Mouse (Mus musculus): ENCODE results near the gene Phf21b.
A peak's percentile ranks its signal among the peaks of the same experiment; 100 is the strongest.
"Not testable (repeated sequence)": the region's sequence is repeated elsewhere in the genome, so short reads cannot be mapped to it uniquely, and the experiment has no call there.

Phf21b gene

DNA sequence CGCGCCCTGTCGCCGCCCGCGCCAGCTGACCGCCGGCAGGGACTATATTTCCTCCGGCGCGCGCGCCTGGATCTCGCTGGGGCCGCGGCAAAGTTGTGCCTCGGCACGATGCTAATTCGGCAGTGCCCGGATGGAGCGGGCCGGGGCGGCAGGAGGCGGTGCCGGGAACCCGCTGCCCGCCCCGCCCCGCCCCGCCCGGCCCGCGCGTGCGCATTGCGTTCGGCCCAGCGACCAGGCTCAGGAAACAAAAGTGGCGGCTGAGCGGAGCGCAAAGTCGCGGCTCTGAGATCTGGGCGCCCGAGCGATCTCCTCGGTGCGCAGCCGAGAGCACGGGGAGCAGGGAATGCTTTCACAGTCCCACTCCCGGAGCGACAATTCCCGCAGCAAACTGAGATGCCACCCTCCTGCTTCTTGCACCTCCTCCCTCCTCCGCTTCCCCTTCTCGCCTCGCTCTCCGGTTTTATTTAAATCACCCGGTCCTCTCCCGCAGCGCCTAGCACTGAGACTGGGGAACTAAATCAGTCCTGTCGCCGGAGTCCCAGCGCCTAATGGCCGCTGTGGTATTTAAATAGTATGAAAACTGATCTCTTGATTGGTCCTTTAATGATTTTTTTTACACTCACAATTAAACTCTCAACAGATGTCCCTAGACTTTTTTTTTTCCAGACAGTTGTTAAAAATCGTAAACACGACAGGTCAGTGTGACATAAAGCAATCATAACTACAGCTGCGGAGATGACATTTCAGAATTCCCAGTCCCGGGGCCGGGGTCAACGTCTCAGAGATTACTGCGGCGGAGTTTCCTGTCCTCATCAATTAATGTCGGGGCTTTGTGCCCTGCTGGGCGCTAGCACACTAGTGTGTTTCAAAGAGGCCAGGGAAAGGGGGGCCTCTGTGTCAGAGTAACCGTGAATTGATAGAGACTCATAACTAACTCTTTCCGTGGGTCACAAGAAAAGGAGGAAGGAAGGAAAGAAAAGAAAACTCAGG, at the start of gene Phf21b:
Gene Phf21b, minus strand, starts transcription at position 44 of the 990 bp plus-strand sequence.
- peak; percentile 76 for DNase-seq (ENCODE audit: low spot score)

DNA sequence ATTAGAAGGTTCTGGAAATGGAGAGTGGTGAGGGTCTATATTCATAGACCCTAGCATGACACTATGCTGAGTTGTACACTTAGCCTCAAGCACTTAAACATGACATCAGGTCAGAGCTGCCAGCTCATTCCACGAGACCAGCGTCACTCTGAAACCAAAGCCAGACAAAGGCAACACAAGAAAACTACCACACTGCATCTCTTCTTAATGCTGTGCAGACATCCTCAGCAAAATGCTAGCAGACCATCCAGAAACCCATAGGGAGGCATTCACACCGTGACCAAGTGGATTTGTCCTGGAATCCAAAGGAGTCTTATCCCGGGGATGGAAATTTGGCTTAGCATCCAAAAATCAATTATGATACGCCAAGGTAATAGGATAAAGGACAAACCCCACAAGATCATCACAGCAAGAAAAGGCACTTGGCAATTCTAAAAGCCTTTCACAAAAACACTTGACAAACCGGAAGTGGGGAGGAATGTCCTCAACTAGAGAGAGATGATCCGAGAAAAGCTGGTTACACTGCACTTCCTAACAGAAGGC, 48.1 kb upstream of the Phf21b start:
- DNase-seq (ENCODE audit: low spot score), result no peak

DNA sequence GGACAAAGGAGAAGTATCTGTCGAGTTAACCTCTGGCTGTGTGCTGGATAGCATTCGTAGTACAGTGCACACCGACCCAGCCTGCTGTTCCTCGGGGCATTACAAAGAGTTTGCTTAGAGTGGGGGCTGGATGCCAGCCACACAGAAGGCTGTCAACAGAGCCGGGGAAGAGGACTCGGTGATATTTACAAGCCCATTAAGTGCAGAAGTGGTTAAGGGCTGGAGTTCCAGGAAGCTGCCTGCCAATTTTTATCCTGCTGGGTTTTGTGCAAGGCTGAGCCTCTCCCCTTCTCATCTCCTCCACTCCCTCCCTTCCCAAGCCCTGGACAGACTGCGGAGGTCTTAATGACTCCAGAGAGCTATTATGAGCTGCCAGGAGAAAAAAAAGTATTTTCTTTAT, 42.2 kb upstream of the Phf21b start:
- DNase-seq (ENCODE audit: low spot score), result no peak

DNA sequence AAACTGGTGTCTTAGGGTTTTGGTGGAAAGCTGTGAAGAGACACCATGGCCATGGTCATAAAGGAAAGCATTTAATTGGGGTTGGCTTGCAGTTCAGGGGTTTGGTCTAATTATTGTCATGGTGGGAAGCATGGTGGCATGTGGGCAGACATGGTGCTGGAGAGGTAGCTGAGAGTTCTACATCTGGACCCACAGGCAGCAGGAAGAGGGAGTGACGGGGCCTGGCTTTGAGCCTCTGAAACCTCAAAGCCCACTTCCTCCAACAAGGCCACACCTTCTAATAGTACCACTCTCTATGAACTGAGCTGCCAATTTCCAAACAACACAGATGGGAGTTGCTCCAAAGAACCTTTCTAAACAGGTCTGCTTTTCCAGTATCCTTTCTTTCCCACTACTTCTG, 40.8 kb upstream of the Phf21b start:
- DNase-seq (ENCODE audit: low spot score), result no peak

DNA sequence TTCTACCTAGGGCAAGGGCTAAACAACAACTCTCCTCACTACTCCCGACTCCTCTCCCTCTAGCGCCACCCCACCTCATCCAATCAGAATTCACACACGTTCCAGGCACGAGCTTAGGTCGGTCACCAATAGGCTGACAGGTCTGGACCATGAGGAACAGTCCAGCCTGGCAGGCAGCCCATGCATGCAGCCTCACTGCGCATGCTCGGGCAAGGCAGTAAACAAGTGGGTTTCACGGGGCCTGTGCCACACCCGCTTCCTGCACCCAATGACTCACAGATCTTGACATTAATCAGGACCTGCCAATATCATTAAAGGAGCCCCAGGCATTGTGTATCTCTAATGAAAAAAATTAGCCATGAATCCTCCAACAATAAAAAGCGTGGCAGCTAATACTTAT, 40.4 kb upstream of the Phf21b start:
- not testable (repeated sequence) for DNase-seq (ENCODE audit: low spot score)

DNA sequence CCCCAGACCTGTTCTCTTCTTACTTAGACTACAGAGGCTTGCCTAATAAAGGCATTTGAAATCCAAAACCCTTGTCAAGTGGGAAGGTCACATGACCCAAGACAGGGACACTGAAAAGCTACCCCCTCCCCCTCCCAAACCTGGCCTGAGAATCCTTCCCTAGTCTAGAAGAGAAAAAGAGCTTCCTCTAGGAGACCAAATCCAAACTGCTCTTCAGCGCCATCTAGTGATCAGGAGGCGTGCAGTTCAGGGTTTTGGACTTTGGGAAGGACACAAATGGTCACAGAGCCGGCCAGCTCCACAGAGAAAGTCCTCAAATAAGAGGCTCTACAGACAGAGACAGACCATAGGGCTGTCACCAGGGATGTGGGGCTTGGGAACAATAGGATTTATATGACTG, 35.8 kb upstream of the Phf21b start:
- DNase-seq (ENCODE audit: low spot score), result peak; percentile 60

DNA sequence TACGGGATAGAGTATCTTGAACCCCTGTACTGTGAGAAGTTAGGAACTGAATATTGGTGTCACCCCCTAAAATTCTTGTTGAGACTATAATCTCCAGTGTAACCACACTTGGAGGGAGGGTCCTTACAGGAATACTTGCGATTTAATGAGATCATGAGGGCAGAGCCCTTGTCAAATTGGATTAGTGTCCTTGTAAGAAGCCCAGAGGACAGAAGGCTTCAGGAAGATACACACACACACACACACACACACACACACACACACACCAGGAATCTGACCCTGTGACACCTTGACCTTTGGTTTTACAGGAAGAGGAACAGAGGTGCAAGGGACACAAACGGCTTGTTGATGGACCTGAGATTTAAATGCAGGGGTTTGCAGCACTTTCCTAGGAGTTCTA, 35.4 kb upstream of the Phf21b start:
- no peak for DNase-seq (ENCODE audit: low spot score)

DNA sequence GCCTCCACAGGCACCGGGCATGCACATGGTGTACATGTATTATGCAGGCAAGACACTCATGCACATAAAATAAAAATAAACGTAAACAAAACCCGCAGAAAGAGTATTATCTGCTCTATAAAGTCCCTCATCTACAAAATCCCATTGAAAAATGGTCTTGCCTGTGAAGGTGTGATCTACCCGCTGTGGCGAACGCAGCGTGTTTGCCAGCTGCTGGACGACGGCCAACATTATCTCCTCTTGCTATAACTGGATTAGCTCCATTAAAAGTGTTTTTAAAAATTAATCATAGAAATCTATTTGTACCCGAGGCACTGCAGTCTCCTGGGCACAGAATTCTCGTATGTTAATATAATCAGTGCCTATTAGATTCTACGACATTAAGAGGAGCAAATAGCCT, 32.2 kb upstream of the Phf21b start:
- DNase-seq (ENCODE audit: low spot score), result no peak

DNA sequence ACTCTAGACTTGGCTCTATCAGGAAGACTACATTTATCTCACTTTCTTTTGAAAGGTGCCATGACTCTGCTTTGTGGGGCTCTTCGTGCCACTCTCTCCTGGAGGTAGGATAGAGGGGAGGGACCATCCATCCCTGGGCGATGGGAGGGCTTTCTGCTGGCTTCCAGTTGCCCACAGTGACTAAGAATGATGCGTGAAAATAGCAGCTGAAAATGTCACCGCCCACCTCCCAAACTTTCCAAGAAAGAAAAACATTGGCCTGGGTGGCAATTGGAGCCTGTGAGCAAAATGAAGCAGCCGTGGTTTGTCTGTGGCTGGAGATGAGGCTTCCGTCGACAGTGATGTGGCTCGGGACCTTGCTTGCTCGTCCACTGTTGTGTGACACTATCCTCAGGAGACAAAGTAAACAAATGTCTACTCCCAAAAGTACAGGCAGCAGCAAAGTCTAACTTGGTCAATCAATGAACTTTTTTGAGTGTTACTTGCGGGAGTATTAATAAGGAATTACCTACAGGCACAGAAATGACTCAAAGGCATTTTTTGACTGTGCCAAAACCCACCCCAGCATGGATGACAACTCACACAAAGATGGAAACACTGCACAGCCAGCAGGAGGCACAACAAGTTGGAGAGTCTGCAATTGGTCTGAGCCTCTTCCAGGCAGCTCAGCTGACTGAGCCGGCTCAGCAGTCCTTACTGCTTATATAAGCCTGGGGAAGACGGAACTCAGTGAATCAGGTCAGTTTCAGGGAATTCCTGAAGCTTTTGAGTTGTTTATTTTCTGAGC, 21.4 kb upstream of the Phf21b start:
- DNase-seq (ENCODE audit: low spot score), result no peak

DNA sequence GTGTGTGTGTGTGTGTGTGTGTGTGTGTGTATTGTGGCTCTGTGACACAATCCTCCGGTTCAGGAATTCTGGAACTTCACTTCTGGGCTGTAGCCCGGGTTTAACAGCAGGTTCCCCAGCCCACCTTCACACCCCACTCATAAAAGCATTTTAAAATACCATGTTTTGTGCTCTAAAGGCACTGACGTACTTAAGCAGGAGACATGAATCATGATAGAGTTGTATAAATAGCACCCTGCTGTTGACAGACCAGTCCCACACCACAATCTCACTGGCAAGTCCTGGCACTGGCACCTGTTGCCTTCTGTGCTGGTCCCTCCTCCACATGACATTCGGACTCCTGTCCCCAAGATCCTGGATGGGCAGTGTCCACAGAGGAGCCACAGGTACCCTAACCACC, 18.0 kb upstream of the Phf21b start:
- DNase-seq (ENCODE audit: low spot score), result no peak

DNA sequence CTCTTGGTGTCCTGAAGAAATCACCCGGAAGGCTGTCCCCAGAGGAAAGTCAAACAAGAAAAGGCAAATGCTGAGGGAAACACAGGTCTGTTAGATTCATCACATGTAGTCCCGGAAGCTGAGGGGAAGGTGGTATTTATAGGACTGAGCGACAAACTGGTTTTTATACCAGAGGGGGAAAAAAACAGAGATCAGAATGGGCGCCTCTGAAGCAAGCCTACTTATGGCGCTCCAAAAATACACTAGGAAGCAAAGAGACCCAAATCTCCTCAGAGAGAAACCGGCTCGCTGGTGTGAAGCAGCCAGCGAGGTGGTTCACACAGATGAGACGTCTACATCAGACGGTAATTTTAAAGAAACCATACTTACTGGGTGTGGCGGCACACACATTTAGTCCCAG, 17.2 kb upstream of the Phf21b start:
- DNase-seq (ENCODE audit: low spot score), result no peak

DNA sequence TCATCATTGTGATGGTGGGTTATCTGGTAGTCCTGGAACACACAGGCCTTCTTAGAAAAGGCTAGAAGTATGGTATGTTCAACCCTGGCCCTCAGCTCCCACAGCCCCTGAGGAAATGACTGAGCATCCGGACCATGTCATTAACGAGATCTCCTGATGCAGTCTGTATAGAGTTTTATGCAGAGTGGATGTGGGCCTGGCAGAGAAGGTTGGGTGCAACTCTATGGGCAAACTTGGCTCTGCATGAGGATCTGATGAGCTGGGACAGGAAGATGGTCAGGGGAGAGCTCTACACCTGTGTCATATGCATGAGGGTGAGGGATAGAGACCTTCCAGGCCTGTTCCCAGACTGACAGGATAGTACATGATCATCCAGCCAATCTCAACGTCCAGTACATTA, 16.0 kb upstream of the Phf21b start:
- DNase-seq (ENCODE audit: low spot score), result no peak

DNA sequence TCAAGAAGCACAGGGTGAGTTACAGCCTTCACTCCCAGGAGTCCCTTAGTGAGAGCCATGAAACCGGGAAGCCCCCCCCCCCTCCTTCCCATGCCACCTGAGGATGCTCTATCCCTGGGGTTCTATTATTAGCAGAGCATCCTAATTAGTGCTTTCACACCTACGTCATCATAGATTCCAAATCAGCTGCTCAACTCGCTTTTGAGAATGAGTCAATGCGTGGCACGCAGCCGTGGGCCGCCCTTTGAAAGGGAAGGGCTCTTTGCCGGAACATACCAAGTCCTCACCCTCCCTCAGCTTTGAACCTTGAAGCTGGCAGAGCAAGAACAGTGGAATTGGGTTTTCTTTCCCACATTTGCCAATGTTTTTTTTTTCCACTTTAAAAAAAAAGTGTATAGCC, 6.1 kb upstream of the Phf21b start:
- no peak for DNase-seq (ENCODE audit: low spot score)

DNA sequence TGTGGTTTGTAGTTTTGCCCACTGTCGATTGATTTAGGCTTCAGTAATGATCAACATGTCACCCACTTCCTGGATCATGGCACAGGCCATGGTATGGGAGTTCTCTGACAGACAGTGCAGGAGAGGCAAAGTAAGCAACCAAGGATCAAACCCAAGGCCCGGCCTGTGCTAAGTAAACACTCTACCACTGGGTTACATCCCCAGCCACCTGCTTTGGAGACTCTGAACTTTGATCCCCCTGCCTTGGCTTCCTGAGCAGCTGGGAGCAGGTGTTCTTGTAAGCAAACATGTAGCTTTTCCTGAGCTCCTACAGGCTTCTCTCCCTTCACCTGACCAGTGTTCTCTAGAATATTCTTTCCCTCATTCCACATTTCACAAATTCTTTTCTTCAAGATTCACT, 1.8 kb upstream of the Phf21b start:
- DNase-seq (ENCODE audit: low spot score), result no peak

DNA sequence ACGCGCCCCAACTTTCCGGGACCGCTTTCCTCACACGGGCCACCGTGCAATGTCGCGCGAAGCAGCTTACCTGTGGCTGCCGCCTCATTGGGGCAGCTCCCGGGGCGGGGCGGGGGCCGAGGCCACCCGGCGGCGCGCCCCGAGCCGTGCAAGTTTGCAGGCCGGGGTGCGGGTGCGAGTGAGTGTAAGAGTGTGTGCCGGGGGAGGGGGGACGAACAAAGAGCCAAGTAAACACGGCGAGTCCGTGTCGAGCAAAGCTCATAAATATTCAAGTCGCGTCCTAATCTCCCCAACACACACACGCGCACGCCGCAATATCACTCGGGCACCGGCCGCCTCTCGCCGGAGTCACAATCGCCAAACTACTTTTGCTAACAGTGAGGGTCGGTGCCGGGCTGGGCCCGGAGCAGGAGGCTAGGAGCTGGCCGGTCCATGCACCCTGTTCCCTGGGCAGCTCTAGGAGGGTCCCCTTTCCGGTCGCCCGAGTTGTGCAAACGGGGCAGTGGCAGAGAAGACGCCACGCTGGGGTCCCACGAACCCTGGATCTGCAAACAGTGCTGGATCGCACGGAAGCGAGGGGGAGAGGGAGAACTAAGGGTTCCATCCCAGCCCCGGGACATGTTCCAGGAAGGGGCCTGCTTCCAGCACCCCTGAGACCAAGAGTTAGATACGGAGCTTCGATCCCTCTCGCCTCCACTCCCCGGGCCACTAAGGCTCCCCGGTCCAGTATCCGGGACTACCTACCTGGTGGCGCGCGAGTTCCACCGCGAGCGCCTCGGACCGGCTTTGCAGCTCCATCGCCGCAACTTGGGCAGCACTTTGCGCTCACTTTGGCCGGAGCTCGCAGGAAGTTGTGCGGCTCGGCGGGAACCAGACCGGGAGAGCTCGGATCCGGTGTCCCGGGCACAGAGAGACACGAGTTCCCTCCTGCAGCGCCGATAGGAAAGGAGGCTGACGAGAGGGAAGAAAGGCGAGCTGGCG, 638 bp downstream of the Phf21b start:
- peak; percentile 36 for DNase-seq (ENCODE audit: low spot score)

DNA sequence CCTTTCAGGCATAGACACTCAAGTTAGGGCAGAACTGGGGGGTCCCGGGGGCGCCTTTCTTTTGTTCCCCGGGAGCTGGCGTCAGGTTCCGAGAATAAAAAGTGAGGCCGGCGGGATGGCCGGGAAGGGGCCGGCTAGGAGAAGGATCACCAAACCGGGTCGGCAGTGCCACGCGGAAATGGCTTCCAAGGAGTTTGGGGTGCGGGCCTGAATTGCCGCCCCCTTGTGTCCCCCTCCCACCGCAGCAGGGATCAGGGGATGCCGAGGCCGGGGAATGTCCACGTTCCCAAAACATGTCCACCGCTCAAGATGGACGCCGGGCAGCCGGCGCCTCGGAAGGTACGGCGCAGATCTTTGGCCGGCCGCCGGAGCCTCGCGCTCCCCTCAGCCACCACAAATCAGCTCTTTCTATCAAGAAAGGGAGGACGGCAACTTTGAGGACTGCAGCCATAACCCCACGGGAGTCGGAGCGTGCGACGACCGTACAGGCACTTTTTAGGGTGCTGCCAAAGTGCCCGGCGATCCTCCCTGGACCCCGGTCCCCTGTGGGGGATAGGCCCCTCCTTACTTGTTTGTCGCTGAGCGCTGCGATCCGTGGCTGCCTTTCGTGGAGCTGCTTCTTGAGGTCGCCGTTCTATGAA, 1.6 kb downstream of the Phf21b start:
- no peak for DNase-seq (ENCODE audit: low spot score)

DNA sequence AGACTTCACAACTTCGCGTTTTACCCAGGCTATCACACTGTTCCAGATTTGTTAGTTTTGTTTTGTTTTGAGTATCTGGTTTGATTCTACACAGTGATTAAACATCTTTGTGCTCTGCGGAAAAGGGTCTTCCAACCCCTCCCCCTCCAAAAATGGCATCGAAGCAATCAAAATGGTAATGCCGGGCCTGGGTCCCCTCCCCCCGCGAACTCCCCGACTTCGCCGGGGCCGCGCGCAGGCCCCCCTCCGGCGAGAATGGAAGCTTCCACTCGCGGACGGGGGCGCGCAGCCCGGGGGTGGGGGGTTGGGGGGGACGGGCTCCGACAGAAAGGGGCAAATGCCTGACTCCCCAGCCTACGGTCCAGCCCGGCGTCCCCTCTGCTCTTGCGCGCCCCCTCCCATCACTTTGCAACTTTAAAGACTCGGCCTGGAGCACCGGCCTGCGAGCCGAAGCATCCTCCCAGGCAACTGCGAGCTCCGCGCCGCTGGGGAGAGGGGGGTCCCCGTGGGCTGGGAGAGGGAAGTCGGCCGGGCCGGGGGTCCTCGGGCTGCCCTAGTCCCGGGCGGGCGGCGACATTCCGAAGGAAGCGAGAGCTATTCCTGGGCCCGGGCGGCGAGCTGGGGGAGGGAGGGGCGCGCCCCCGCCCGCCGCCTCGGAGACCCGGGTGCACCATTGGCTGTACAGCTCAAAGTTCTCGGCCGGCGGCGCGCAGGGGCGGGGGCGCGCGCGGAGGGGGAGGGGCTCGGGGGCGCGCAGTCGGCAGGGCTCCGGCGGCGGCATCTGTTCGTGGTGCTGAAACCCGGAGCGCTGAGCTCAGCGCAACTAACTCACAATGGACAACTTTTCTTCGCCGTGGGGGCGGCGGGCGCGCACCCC, 2.4 kb downstream of the Phf21b start:
- DNase-seq (ENCODE audit: low spot score), result peak; percentile 66

DNA sequence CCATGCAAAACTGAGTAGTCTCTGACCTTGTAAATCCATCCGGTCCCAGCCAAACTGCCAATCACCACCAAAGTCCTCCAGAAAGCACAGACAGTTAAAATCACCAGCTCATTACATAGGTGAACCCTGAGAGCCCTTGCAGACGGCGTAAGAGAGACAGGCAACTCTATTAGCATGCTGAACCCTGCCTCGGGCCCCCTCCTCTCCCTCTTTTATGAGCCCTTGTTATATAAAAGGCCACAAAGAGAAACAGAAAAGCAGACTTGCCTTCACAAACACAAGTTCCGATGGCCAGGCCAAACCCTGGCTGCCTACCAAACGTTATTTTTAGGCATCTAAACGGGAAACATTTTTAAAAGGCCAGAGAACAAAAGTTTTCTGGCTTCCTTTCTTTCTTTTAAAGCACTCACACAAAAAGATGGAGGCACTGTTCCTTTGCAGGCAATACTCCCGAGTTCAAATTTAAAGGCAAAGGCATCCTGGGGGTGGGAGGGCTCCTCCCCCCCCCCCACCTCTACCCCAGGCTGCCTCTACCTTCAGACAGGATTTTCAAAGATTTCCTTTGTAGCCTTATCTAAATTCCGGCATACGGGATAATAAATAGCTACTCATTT, 3.3 kb downstream of the Phf21b start:
- DNase-seq (ENCODE audit: low spot score), result no peak

DNA sequence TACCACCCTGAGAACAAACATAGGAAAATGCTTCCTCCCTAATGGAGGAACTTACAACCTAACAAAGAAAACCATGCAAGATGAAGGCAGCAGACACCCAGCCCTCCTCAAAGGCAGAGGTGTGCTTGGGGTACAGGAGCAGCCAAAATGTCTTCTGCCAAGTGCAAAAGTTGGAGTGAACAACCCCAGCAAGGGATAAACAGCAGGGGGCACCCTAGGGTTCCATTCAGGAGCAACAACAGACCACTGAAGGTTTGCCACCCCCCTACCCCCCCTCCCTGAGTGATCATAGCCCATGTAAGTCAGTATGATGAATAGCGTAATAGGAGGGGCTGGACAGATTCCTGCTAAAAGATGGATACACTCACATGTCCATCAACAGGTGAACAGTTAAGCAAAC, 5.5 kb downstream of the Phf21b start:
- no peak for DNase-seq (ENCODE audit: low spot score)

DNA sequence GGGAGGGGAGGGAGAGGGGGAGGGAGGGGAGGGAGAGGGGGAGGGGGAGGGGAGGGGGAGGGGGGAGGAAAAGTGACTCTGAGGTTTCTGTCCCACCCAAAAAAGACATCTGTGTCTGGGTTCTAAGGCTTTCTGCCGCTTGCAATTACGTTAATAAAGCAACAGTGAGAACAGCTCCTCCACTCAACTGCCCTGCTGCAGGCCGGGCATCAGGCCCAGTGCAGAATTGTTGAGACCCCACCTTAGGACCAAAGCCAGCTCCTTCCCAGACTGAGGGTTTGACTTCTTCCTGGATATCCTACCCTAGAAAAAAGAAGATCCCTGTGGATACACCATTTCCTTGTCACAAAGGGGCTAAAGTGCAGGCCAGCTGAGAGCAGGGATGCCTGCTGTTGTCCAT, 9.6 kb downstream of the Phf21b start:
- no peak for DNase-seq (ENCODE audit: low spot score)

Measured in ovary, postnatal 14 days (tissue).